Mouse (Mus musculus) hindbrain, embryonic 11.5 days (tissue): ENCODE measurements around the gene Snrpa1. TPM values are rescaled to one million over a fixed set of nuclear protein-coding genes. Genes with fewer than 3 reads are reported as not detected.

Experiments used
- ATAC-seq: fragments of 200-750 bp; cut with Nextera tagmentation; 2 replicates; pipeline ENCODE4 v1.8.0; 2017; ENCODE audit warnings: mild to moderate bottlenecking, moderate TSS enrichment, moderate library complexity; ENCODE audit not compliant: low FRiP score
- DNase-seq: peaks from one replicate; pipeline ENCODE4 v3.0.0-alpha.2; 2015; ENCODE audit warnings: low spot score
- H3K27ac ChIP-seq: fragments of 300-500 bp; sonication (generic); 2 replicates; pipeline ENCODE4 v1.5.1; 2014; ENCODE audit warnings: mild to moderate bottlenecking, low read depth, low read length
- H3K27me3 ChIP-seq: fragments of 300-500 bp; sonication (generic); 2 replicates; pipeline ENCODE4 v1.6.1; 2014; ENCODE audit warnings: mild to moderate bottlenecking, low read length, moderate library complexity, mixed read lengths; ENCODE audit not compliant: control insufficient read depth, insufficient read depth
- H3K36me3 ChIP-seq: fragments of 300-500 bp; sonication (generic); 2 replicates; pipeline ENCODE4 v1.6.1; 2014; ENCODE audit warnings: mild to moderate bottlenecking, low read length, moderate library complexity, mixed read lengths; ENCODE audit not compliant: control insufficient read depth, insufficient read depth
- H3K4me1 ChIP-seq: fragments of 300-500 bp; sonication (generic); replicated peaks from 2 replicates; pipeline ENCODE4 v1.6.1; 2014; ENCODE audit warnings: low read length, mixed read lengths; ENCODE audit not compliant: control insufficient read depth, insufficient read depth
- H3K4me2 ChIP-seq: fragments of 300-500 bp; sonication (generic); replicated peaks from 2 replicates; pipeline ENCODE4 v1.6.1; 2014; ENCODE audit warnings: mild to moderate bottlenecking, low read depth, low read length
- H3K4me3 ChIP-seq: fragments of 300-500 bp; sonication (generic); 2 replicates; pipeline ENCODE4 v1.5.1; 2014; ENCODE audit warnings: low read depth, low read length
- H3K9ac ChIP-seq: fragments of 300-500 bp; sonication (generic); 2 replicates; pipeline ENCODE4 v1.6.1; 2014; ENCODE audit warnings: low read depth, low read length
- H3K9me3 ChIP-seq: fragments of 300-500 bp; sonication (generic); 2 replicates; pipeline ENCODE4 v1.6.1; 2016; ENCODE audit warnings: low read length; ENCODE audit not compliant: control insufficient read depth
- WGBS: fragments of 180-500 bp; shearing (Covaris S2); extraction: QIAGEN DNeasy Blood & Tissue Kit; methylation state at CpG from one replicate; pipeline ENCODE4 v1.1.7; 2014; 5-methylcytosine and 5-hydroxymethylcytosine counted together
- polyA plus RNA-seq: library from polyadenylated mRNA; unstranded; fragments of >200 nt; fragmentation: Nextera tagmentation; extraction: Ambion mirVana; gene quantifications from 2 replicates; pipeline ENCODE4 v1.2.1, GENCODE M21; 2014

Gene Snrpa1
- polyA plus RNA-seq, 1 experiment from 2014 or later = 234 TPM

DNA sequence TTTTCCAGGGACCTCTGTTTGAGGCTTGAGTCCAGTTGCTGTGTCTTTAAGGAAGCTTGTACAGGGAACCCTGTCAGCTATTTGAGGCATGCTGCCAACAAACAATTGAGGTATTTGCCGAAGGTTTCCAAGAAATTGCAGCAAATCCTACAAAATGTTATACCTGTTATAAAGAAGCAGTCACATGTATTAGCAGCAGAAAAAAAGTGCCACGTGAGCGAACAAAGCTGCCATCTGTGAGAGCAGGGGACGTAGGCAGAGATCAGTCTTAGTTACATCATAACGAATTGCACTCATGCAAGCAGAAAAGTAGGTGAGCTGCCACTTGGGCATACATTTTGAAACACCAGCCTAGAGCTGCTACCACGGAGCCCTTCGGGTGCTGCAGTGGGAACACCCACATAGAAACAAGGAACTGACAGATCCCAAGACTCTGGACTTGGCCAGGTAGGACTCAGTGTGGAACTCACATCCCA is 47.8 kb downstream of the Snrpa1 start:
- ATAC-seq (no peak), DNase-seq (no peak)
- Histone ChIP-seq H3K9ac (no peak overlapping the region), H3K36me3 (no peaks in the 10 kb centered on the region), H3K4me1 (0 out of 2 replicates have a peak, but pooled peaks cover 3% of the 10 kb centered on the region), H3K27me3 (no peaks in the 10 kb centered on the region), H3K4me2 (no peak overlapping the region), H3K9me3 (no peaks in the 10 kb centered on the region), H3K4me3 (no peak overlapping the region), H3K27ac (no peak overlapping the region)
- 86% methylated on average over 7 of the region's 7 CpGs for WGBS

DNA sequence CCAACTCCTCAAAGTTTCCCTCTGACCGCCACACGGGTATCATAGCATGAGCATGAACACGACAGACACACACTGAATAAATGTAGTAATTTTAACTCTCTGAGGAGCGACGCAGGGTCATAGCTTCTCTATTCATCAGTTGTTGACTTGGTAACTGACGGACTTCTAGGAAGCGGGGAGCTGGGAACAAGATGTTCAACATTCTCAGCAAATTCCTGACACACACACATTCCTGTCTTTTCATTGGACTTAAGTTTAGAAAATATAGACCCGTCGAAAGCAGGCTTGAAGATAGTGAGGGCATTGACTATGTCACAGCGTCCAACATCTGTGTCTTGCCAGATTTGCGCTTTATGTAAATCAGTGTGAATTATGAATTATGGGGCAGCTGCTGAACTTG is 48.4 kb downstream of the Snrpa1 start:
- DNase-seq (no peak), ATAC-seq (no peak)
- Histone ChIP-seq H3K9ac (no peak overlapping the region), H3K4me2 (no peak overlapping the region), H3K27me3 (no peaks in the 10 kb centered on the region), H3K4me3 (no peak overlapping the region), H3K36me3 (no peaks in the 10 kb centered on the region), H3K4me1 (0 out of 2 replicates have a peak, but pooled peaks cover 3% of the 10 kb centered on the region), H3K9me3 (no peaks in the 10 kb centered on the region), H3K27ac (no peak overlapping the region)
- WGBS = 83% methylated on average over 11 of the region's 11 CpGs

- WGBS = 8% methylated on average over 7 of the region's 7 CpGs
Measured at GRCm38 (mm10) chr7:66107930-66108329, 49.1 kb downstream of the Snrpa1 start.

DNA sequence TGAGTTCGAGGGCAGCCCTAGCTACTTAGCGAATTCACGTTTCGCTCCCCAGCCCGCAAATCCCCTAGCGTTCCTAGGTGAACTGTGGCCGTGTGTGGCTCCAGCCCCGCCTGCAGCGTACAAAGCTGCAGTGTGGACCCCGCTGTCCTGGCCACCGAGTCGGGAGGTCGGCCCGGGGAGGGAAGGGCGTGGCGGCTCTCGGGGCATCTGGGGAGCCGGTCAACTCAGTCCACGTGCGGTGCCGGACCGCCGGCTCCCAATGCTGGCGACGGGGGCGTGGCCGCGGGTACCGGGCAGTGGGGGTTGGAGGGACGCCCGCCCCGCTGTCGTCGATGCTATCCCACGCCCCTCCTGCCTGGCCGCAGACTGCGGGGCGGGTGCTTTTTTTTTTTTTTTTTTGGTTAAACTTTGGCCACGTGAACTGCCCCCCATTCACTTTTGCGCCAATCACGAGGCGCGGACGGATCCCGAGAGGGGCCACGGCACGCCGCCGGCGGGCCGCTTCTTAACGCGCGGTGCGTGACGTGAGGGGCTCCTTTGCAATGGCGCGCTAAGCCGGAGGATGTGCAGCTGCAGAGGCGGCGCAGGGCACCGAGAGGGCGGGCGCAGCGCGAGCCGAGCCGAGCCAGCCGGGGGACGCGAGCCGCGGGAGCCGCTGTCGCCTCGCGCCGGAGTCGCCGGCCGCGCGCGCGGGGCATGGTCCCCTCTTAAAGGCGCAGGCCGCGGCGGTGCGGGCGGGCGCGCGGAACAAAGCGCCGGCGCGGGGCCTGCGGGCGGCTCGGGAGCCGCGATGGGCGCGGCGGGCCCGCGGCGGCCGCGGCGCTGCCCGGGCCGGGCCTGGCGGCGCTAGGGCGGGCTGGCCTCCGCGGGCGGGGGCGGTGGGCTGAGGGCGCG is 50.4 kb downstream of the Snrpa1 start, which contains the start of gene Chsy1:
Gene Chsy1 (plus strand): TSS at position 555 of the 894 bp plus-strand sequence.
- DNase-seq (peak; percentile 91), ATAC-seq (peak; percentile 89)
- H3K4me2 ChIP-seq = peak within 1 kb of the TSS; percentile 69
- no peaks in the 10 kb centered on the region for H3K27me3 ChIP-seq
- H3K9me3 ChIP-seq = no peaks in the 10 kb centered on the region
- peak within 1 kb of the TSS; percentile 89 for H3K9ac ChIP-seq
- under 1% methylated on average over 78 of the region's 123 CpGs for WGBS
- H3K4me3 ChIP-seq = peak within 1 kb of the TSS; percentile 86
- 0 out of 2 replicates have a peak, but pooled peaks cover 3% of the 10 kb centered on the region for H3K4me1 ChIP-seq
- H3K27ac ChIP-seq = peak within 1 kb of the TSS; percentile 92
- no peaks in the 10 kb centered on the region for H3K36me3 ChIP-seq

More at GRCm38 (mm10) chr7:66107930-66108329, 49.1 kb downstream of the Snrpa1 start:
- H3K27ac ChIP-seq = no peak overlapping the region
- 0 out of 2 replicates have a peak, but pooled peaks cover 3% of the 10 kb centered on the region for H3K4me1 ChIP-seq
- no peaks in the 10 kb centered on the region for H3K36me3 ChIP-seq
- DNase-seq (peak; percentile 39), ATAC-seq (no peak)
- no peak overlapping the region for H3K9ac ChIP-seq
- H3K27me3 ChIP-seq = no peaks in the 10 kb centered on the region
- H3K4me3 ChIP-seq = no peak overlapping the region
- no peaks in the 10 kb centered on the region for H3K9me3 ChIP-seq
- no peak overlapping the region for H3K4me2 ChIP-seq

DNA sequence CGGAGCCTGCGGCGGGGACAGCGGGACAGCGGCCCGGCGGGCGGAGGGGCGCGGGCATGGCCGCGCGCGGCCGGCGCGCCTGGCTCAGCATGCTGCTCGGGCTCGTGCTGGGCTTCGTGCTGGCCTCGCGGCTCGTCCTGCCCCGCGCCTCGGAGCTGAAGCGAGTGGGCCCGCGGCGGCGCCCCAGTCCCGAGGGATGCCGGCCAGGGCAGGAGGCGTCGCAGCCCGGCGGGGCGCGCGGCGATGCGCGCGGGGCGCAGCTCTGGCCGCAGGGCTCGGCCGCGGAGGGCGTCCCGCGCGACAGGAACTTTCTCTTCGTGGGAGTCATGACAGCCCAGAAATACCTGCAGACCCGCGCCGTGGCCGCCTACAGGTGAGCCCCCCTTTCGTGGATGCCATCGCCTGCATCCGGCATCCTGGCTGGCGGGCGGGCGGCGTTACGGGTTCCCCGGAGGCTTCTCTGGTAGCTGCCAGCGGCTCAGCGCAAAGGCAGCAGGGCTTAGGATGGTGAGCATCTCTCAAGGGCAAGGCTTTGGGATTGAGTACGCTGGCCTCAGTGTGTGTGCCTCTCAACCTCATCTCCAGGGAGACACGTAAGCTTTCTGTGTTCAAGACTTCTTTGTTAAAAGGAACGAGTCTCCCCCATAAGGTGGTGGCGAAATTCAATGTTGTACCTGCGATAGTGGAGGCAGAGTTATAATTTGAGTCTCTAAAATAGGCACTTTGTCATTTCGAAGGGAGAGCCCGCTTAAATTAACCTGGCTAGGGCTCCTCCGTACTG is 51.2 kb downstream of the Snrpa1 start:
- Histone ChIP-seq H3K4me2 (peak overlapping the region; percentile 45), H3K27ac (peak overlapping the region; percentile 92), H3K9ac (peak overlapping the region; percentile 89), H3K27me3 (no peaks in the 10 kb centered on the region), H3K36me3 (no peaks in the 10 kb centered on the region), H3K4me3 (peak overlapping the region; percentile 86), H3K4me1 (0 out of 2 replicates have a peak, but pooled peaks cover 3% of the 10 kb centered on the region), H3K9me3 (no peaks in the 10 kb centered on the region)
- ATAC-seq (peak; percentile 55), DNase-seq (peak; percentile 68)
- WGBS = under 1% methylated on average over 65 of the region's 77 CpGs

- Histone ChIP-seq H3K27ac (no peak overlapping the region; the same call in 1 of the 2 replicates), H3K9ac (peak overlapping the region; percentile 89), H3K36me3 (no peaks in the 10 kb centered on the region), H3K27me3 (no peaks in the 10 kb centered on the region), H3K4me3 (peak overlapping the region; percentile 86), H3K4me1 (0 out of 2 replicates have a peak, but pooled peaks cover 3% of the 10 kb centered on the region), H3K9me3 (no peaks in the 10 kb centered on the region), H3K4me2 (peak overlapping the region; percentile 45)
- no peak for DNase-seq
- 6% methylated on average over 10 of the region's 10 CpGs for WGBS
- ATAC-seq = no peak
Measured at GRCm38 (mm10) chr7:66110636-66111112, 51.9 kb downstream of the Snrpa1 start.

- DNase-seq (peak; percentile 23), ATAC-seq (no peak)
- H3K4me3 ChIP-seq = peak overlapping the region; percentile 86
- 59% methylated on average over 10 of the region's 10 CpGs for WGBS
- H3K36me3 ChIP-seq = no peaks in the 10 kb centered on the region
- H3K4me1 ChIP-seq = 0 out of 2 replicates have a peak, but pooled peaks cover 3% of the 10 kb centered on the region
- H3K9me3 ChIP-seq = no peaks in the 10 kb centered on the region
- H3K9ac ChIP-seq = peak overlapping the region; percentile 89
- H3K27ac ChIP-seq = no peak overlapping the region
- no peaks in the 10 kb centered on the region for H3K27me3 ChIP-seq
- peak overlapping the region; percentile 45 for H3K4me2 ChIP-seq
Measured at GRCm38 (mm10) chr7:66111211-66111610, 52.4 kb downstream of the Snrpa1 start.

- Histone ChIP-seq H3K4me2 (no peak overlapping the region), H3K36me3 (no peaks in the 10 kb centered on the region), H3K27me3 (no peaks in the 10 kb centered on the region), H3K4me3 (no peak overlapping the region), H3K9ac (no peak overlapping the region), H3K4me1 (0 out of 2 replicates have a peak, but pooled peaks cover 3% of the 10 kb centered on the region), H3K9me3 (no peaks in the 10 kb centered on the region), H3K27ac (no peak overlapping the region)
- no peak for ATAC-seq
- no peak for DNase-seq
- 93% methylated on average over 3 of the region's 3 CpGs for WGBS
Measured at GRCm38 (mm10) chr7:66113561-66113960, 54.8 kb downstream of the Snrpa1 start.
